Mouse (Mus musculus) embryonic facial prominence, embryonic 15.5 days (tissue): ENCODE measurements around the gene Shank1. TPM values are rescaled to one million over a fixed set of nuclear protein-coding genes. Genes with fewer than 3 reads are reported as not detected.

Experiments used
- ATAC-seq: fragments of 200-750 bp; cut with Nextera tagmentation; 2 replicates; pipeline ENCODE4 v1.8.0; 2017; ENCODE audit warnings: low read depth, moderate TSS enrichment; ENCODE audit not compliant: insufficient number of reproducible peaks, low FRiP score, low TSS enrichment
- H3K27ac ChIP-seq: fragments of 300-500 bp; sonication (generic); replicated peaks from 2 replicates; pipeline ENCODE4 v1.5.1; 2015; ENCODE audit warnings: mild to moderate bottlenecking, inconsistent platforms
- H3K27me3 ChIP-seq: fragments of 300-500 bp; sonication (generic); 2 replicates; pipeline ENCODE4 v1.6.1; 2015; ENCODE audit warnings: inconsistent platforms
- H3K36me3 ChIP-seq: fragments of 300-500 bp; sonication (generic); 2 replicates; pipeline ENCODE4 v1.6.1; 2015; ENCODE audit warnings: mild to moderate bottlenecking, inconsistent platforms
- H3K4me1 ChIP-seq: fragments of 300-500 bp; sonication (generic); 2 replicates; pipeline ENCODE4 v1.6.1; 2015; ENCODE audit warnings: inconsistent platforms
- H3K4me2 ChIP-seq: fragments of 300-500 bp; sonication (generic); replicated peaks from 2 replicates; pipeline ENCODE4 v1.6.1; 2015; ENCODE audit warnings: mild to moderate bottlenecking, inconsistent platforms
- H3K4me3 ChIP-seq: fragments of 300-500 bp; sonication (generic); replicated peaks from 2 replicates; pipeline ENCODE4 v1.5.1; 2015; ENCODE audit warnings: mild to moderate bottlenecking, inconsistent platforms
- H3K9ac ChIP-seq: fragments of 300-500 bp; sonication (generic); 2 replicates; pipeline ENCODE4 v1.6.1; 2015; ENCODE audit warnings: inconsistent platforms
- H3K9me3 ChIP-seq: fragments of 300-500 bp; sonication (generic); replicated peaks from 2 replicates; pipeline ENCODE4 v1.6.1; 2016; ENCODE audit warnings: inconsistent platforms
- WGBS: fragments of 180-500 bp; shearing (Covaris S2); methylation state at CpG from one replicate; pipeline ENCODE4 v1.1.7; 2015; 5-methylcytosine and 5-hydroxymethylcytosine counted together
- polyA plus RNA-seq: library from polyadenylated mRNA; unstranded; fragments of >200 nt; fragmentation: Nextera tagmentation; extraction: Ambion mirVana; gene quantifications from 2 replicates; pipeline ENCODE4 v1.2.1, GENCODE M21; 2015

The Shank1 gene
- polyA plus RNA-seq, 1 experiment from 2014 or later, result 6.1 TPM

GRCm38 (mm10) chr7:44304775-44305641 lies 5.0 kb upstream of the Shank1 start:
- peak overlapping the region; percentile 78 for H3K4me2 ChIP-seq
- H3K4me1 ChIP-seq, result peaks cover 40% of the 10 kb centered on the region
- ATAC-seq, result peak; percentile 93
- H3K27ac ChIP-seq, result peak overlapping the region; percentile 93
- no peaks in the 10 kb centered on the region for H3K9me3 ChIP-seq
- under 1% methylated on average over 49 of the region's 49 CpGs for WGBS
- peak overlapping the region; percentile 78 for H3K4me3 ChIP-seq
- H3K36me3 ChIP-seq, result no peaks in the 10 kb centered on the region
- H3K9ac ChIP-seq, result peak overlapping the region; percentile 92
- H3K27me3 ChIP-seq, result peaks cover 5% of the 10 kb centered on the region; the same call in 1 of the 2 replicates

GRCm38 (mm10) chr7:44305686-44306085 lies 4.4 kb upstream of the Shank1 start:
- Histone ChIP-seq H3K4me3 (peak overlapping the region; percentile 78), H3K4me1 (peaks cover 46% of the 10 kb centered on the region), H3K9ac (no peak overlapping the region), H3K36me3 (no peaks in the 10 kb centered on the region), H3K4me2 (peak overlapping the region; percentile 78), H3K27me3 (peaks cover 5% of the 10 kb centered on the region; the same call in 1 of the 2 replicates), H3K9me3 (no peaks in the 10 kb centered on the region), H3K27ac (peak overlapping the region; percentile 88)
- ATAC-seq, result 0 out of 2 replicates have a peak, but pooled peaks have one; percentile 0
- WGBS, result 9% methylated on average over 16 of the region's 16 CpGs

- no peaks in the 10 kb centered on the region for H3K9me3 ChIP-seq
- peak within 1 kb of the TSS; percentile 78 for H3K4me3 ChIP-seq
- H3K27ac ChIP-seq, result peak within 1 kb of the TSS; percentile 88
- peak within 1 kb of the TSS; percentile 78 for H3K4me2 ChIP-seq
- no peaks in the 10 kb centered on the region for H3K36me3 ChIP-seq
- no peak for ATAC-seq
- H3K4me1 ChIP-seq, result peaks cover 56% of the 10 kb centered on the region
- H3K9ac ChIP-seq, result no peak within 1 kb of the TSS
- 0 out of 2 replicates have a peak, but pooled peaks cover 5% of the 10 kb centered on the region for H3K27me3 ChIP-seq
- WGBS, result 50% methylated on average over 6 of the region's 6 CpGs
These were observed 3.4 kb upstream of the Shank1 start, which contains the start of gene Clec11a for GRCm38 (mm10) chr7:44306516-44307240. Clec11a (minus strand) TSS chr7:44306902.

- peaks cover 61% of the 10 kb centered on the region for H3K4me1 ChIP-seq
- WGBS, result 23% methylated on average over 9 of the region's 9 CpGs
- no peaks in the 10 kb centered on the region for H3K36me3 ChIP-seq
- peak overlapping the region; percentile 78; the same call in 1 of the 2 replicates for H3K4me2 ChIP-seq
- H3K9me3 ChIP-seq, result no peaks in the 10 kb centered on the region
- H3K27me3 ChIP-seq, result 0 out of 2 replicates have a peak, but pooled peaks cover 5% of the 10 kb centered on the region
- ATAC-seq, result no peak
- H3K4me3 ChIP-seq, result no peak overlapping the region
- peak overlapping the region; percentile 88 for H3K27ac ChIP-seq
- no peak overlapping the region for H3K9ac ChIP-seq
These were observed 2.6 kb upstream of the Shank1 start for GRCm38 (mm10) chr7:44307261-44308020.

- Histone ChIP-seq H3K27ac (no peak overlapping the region), H3K4me2 (peak overlapping the region; percentile 99), H3K36me3 (no peaks in the 10 kb centered on the region), H3K4me3 (peak overlapping the region; percentile 53), H3K9ac (peak overlapping the region; percentile 45), H3K27me3 (0 out of 2 replicates have a peak, but pooled peaks cover 5% of the 10 kb centered on the region), H3K9me3 (no peaks in the 10 kb centered on the region), H3K4me1 (peaks cover 53% of the 10 kb centered on the region)
- ATAC-seq, result 0 out of 2 replicates have a peak, but pooled peaks have one; percentile 4
- under 1% methylated on average over 38 of the region's 40 CpGs for WGBS
These were observed 328 bp downstream of the Shank1 start for GRCm38 (mm10) chr7:44310285-44310877.

GRCm38 (mm10) chr7:44310878-44311712 lies 1.0 kb downstream of the Shank1 start:
- 0 out of 2 replicates have a peak, but pooled peaks cover 5% of the 10 kb centered on the region for H3K27me3 ChIP-seq
- ATAC-seq, result no peak
- H3K27ac ChIP-seq, result no peak overlapping the region
- no peaks in the 10 kb centered on the region for H3K36me3 ChIP-seq
- peak overlapping the region; percentile 99 for H3K4me2 ChIP-seq
- WGBS, result under 1% methylated on average over 35 of the region's 38 CpGs
- no peaks in the 10 kb centered on the region for H3K9me3 ChIP-seq
- H3K4me1 ChIP-seq, result peaks cover 46% of the 10 kb centered on the region
- H3K4me3 ChIP-seq, result peak overlapping the region; percentile 53
- peak overlapping the region; percentile 45 for H3K9ac ChIP-seq

- no peak for ATAC-seq
- H3K9me3 ChIP-seq, result no peaks in the 10 kb centered on the region
- 14% methylated on average over 6 of the region's 6 CpGs for WGBS
- H3K36me3 ChIP-seq, result no peaks in the 10 kb centered on the region
- H3K27ac ChIP-seq, result no peak overlapping the region
- H3K4me1 ChIP-seq, result peaks cover 39% of the 10 kb centered on the region
- H3K27me3 ChIP-seq, result 0 out of 2 replicates have a peak, but pooled peaks cover 5% of the 10 kb centered on the region
- H3K9ac ChIP-seq, result no peak overlapping the region
- peak overlapping the region; percentile 99 for H3K4me2 ChIP-seq
- H3K4me3 ChIP-seq, result peak overlapping the region; percentile 53
These were observed 1.8 kb downstream of the Shank1 start for GRCm38 (mm10) chr7:44311713-44312304.

- no peaks in the 10 kb centered on the region for H3K36me3 ChIP-seq
- no peak overlapping the region for H3K4me3 ChIP-seq
- H3K27ac ChIP-seq, result no peak overlapping the region
- peaks cover 34% of the 10 kb centered on the region for H3K4me1 ChIP-seq
- 0 out of 2 replicates have a peak, but pooled peaks cover 5% of the 10 kb centered on the region for H3K27me3 ChIP-seq
- ATAC-seq, result no peak
- no peaks in the 10 kb centered on the region for H3K9me3 ChIP-seq
- H3K9ac ChIP-seq, result no peak overlapping the region
- 61% methylated on average over 16 of the region's 16 CpGs for WGBS
- H3K4me2 ChIP-seq, result no peak overlapping the region
These were observed 2.4 kb downstream of the Shank1 start for GRCm38 (mm10) chr7:44312484-44312883.

GRCm38 (mm10) chr7:44317913-44318312 lies 7.9 kb downstream of the Shank1 start:
- Histone ChIP-seq H3K36me3 (peaks cover 25% of the 10 kb centered on the region; the same call in 1 of the 2 replicates), H3K9ac (no peak overlapping the region), H3K4me2 (no peak overlapping the region), H3K4me3 (no peak overlapping the region), H3K9me3 (no peaks in the 10 kb centered on the region), H3K27ac (no peak overlapping the region), H3K27me3 (no peaks in the 10 kb centered on the region), H3K4me1 (no peaks in the 10 kb centered on the region)
- no peak for ATAC-seq
- 41% methylated on average over 4 of the region's 4 CpGs for WGBS
